Mouse (Mus musculus) forebrain, embryonic 14.5 days (tissue): ENCODE data around the gene Ptch2. TPM values are rescaled to one million over a fixed set of nuclear protein-coding genes. Genes with fewer than 3 reads are reported as not detected.

ENCODE experiments used
- ATAC-seq: fragments of 200-750 bp; cut with Nextera tagmentation; 2 replicates; pipeline ENCODE4 v1.8.0; 2017; ENCODE audit warnings: mild to moderate bottlenecking, moderate library complexity
- DNase-seq: peaks from one replicate; pipeline ENCODE4 v3.0.0-alpha.2; 2015; ENCODE audit warnings: low spot score
- H3K27ac ChIP-seq: fragments of 300-500 bp; sonication (generic); 2 replicates; pipeline ENCODE4 v1.5.1; 2014; ENCODE audit warnings: low read depth, mild to moderate bottlenecking, control low read depth, low read length, moderate library complexity
- H3K27me3 ChIP-seq: fragments of 300-500 bp; sonication (generic); replicated peaks from 2 replicates; pipeline ENCODE4 v1.6.1; 2014; ENCODE audit warnings: low read length, control low read depth, mixed read lengths; ENCODE audit not compliant: control insufficient read depth, insufficient read depth
- H3K36me3 ChIP-seq: fragments of 300-500 bp; sonication (generic); 2 replicates; pipeline ENCODE4 v1.6.1; 2014; ENCODE audit warnings: low read length, control low read depth; ENCODE audit not compliant: control insufficient read depth, insufficient read depth
- H3K4me1 ChIP-seq: fragments of 300-500 bp; sonication (generic); 2 replicates; pipeline ENCODE4 v1.6.1; 2014; ENCODE audit warnings: antibody characterized with exemption, low read length, control low read depth; ENCODE audit not compliant: control insufficient read depth, insufficient read depth
- H3K4me2 ChIP-seq: fragments of 300-500 bp; sonication (generic); 2 replicates; pipeline ENCODE4 v1.6.1; 2014; ENCODE audit warnings: mild to moderate bottlenecking, control low read depth, low read length
- H3K4me3 ChIP-seq: fragments of 300-500 bp; sonication (generic); 2 replicates; pipeline ENCODE4 v1.5.1; 2014; ENCODE audit warnings: low read depth, low read length, control low read depth
- H3K9ac ChIP-seq: fragments of 300-500 bp; sonication (generic); 2 replicates; pipeline ENCODE4 v1.6.1; 2014; ENCODE audit warnings: mild to moderate bottlenecking, low read length, control low read depth, moderate library complexity
- H3K9me3 ChIP-seq: fragments of 300-500 bp; sonication (generic); replicated peaks from 2 replicates; pipeline ENCODE4 v1.6.1; 2016; ENCODE audit warnings: low read length, control low read depth, mixed read lengths; ENCODE audit not compliant: control insufficient read depth
- WGBS: fragments of 180-500 bp; shearing (Covaris S2); extraction: QIAGEN DNeasy Blood & Tissue Kit; methylation state at CpG from one replicate; pipeline ENCODE4 v1.1.7; 2014; 5-methylcytosine and 5-hydroxymethylcytosine counted together
- polyA plus RNA-seq: library from polyadenylated mRNA; unstranded; fragments of >200 nt; fragmentation: Nextera tagmentation; extraction: Ambion mirVana; gene quantifications from 2 replicates; pipeline ENCODE4 v1.2.1, GENCODE M21; 2014

The Ptch2 gene
- polyA plus RNA-seq, 1 experiment from 2014 or later = 2.4 TPM

DNA sequence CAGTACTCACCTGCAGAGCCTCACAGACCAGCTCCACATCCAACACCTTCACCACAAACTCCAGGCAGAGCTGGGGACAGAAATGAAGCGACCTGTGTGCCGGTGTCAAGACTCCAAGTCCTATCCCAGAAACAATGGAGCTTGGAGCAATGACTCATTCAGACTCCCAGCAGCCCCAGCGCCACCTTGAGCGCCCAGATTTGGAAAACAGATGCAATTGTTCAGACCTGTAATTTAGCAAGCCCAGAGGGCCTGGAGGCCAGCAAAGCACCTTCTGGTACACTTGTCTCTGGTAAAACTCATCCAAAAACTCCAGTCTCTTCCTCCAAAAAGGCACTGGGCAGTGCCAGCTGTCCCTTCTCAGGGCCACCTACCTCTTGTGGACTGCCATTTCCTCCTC lies 26.3 kb downstream of the Ptch2 start:
- H3K27ac ChIP-seq = no peak overlapping the region
- no peak overlapping the region for H3K9ac ChIP-seq
- H3K36me3 ChIP-seq = no peaks in the 10 kb centered on the region
- 84% methylated on average over 4 of the region's 4 CpGs for WGBS
- peaks cover 19% of the 10 kb centered on the region for H3K4me1 ChIP-seq
- ATAC-seq (no peak), DNase-seq (no peak)
- no peaks in the 10 kb centered on the region for H3K27me3 ChIP-seq
- no peaks in the 10 kb centered on the region for H3K9me3 ChIP-seq
- H3K4me3 ChIP-seq = no peak overlapping the region
- H3K4me2 ChIP-seq = no peak overlapping the region

DNA sequence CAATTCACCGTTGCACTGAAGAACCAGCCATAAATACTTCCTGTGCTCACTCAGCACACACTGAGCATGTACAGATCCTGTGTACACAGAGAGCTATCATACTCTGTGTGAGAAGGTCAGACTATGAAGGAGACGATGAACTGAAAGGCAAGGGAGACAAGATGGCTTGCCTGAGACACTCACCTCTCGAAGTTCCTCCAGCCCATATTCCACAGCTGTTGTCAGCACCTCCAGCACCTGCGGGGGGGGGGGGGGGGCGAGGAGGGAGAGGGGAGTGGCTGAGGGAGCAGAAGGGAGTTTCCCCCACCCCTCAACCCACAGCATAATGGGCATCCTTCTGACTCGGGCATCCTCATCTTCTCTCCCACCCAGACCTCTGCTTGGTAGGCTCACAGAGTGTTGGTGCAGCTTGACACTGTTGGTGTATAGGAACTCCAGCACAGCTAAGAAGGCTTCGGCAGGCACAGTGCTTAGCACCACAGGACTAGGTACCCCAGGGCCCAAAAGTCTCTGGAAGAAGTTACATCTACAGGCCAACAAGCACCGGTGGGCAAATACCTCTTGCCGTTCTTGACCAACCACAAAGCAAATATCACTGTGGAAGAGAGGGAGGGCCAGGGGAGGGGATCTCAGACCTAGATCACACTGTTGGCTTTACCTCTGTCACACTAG lies 27.8 kb downstream of the Ptch2 start:
- Histone ChIP-seq H3K9me3 (no peaks in the 10 kb centered on the region), H3K4me3 (no peak overlapping the region), H3K9ac (no peak overlapping the region), H3K27ac (no peak overlapping the region), H3K36me3 (peaks cover 9% of the 10 kb centered on the region), H3K27me3 (no peaks in the 10 kb centered on the region), H3K4me1 (peaks cover 19% of the 10 kb centered on the region), H3K4me2 (no peak overlapping the region)
- ATAC-seq (no peak), DNase-seq (no peak)
- WGBS = 91% methylated on average over 7 of the region's 9 CpGs

DNA sequence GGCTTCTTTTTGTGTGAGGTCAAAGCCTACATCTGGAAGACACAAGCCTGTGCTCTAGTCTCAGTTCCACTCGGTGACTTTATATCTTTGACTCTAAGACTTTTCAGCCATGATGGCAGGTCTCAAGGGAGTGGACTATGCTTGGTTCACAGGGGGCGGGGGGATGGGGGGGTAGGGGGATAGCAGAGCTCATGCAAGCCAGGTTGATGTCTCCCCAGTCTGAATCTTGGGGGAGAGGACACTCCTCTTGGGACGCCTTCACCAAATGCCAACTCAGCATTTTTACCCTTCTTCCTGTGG lies 28.3 kb downstream of the Ptch2 start:
- no peak overlapping the region for H3K9ac ChIP-seq
- no peak overlapping the region for H3K4me3 ChIP-seq
- no peak overlapping the region for H3K4me2 ChIP-seq
- 93% methylated on average over 3 of the region's 3 CpGs for WGBS
- no peaks in the 10 kb centered on the region for H3K27me3 ChIP-seq
- no peaks in the 10 kb centered on the region for H3K9me3 ChIP-seq
- peaks cover 14% of the 10 kb centered on the region for H3K36me3 ChIP-seq
- no peak for DNase-seq
- no peak overlapping the region for H3K27ac ChIP-seq
- no peak for ATAC-seq
- peaks cover 19% of the 10 kb centered on the region for H3K4me1 ChIP-seq

DNA sequence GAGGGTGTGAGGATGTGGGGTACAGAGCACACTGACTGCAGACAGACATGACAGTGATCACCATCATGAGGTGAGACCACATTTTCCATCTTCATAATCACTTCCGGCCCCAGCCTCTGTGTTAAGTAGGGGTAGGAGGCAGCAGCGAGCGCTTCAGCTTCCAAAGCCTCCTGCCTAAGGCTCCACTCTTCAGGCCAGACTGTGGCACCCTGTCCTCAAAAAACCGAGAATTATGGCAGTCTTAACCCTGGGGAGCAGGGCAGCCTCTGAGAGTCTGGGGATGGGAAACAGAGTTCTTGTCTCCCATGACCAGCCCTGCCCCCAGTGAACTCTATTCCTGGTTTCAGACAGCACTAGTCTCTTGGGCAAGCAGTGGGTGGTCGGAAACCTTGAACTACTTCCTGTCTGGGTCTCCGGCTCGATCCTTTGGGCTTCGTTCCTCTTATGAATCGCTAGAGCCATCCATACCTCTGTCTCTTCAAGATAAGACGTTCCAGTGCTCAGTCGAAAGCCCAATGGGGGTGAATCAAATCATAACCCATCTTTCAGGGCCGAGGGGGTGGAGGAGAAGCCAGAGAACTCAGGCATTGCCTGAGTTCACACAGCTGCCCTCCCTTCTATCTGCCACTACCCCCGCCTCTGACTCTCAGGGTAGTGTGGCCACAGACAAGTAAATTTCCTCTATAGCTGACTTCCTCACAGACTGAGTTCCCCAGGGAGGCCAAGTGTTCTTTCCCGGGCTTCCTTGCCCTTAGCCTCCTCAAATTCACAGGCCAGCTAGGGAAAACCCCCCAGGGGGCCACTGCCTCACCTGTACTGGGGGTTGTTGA lies 28.9 kb downstream of the Ptch2 start:
- H3K4me3 ChIP-seq = no peak overlapping the region; the same call in 1 of the 2 replicates
- peaks cover 17% of the 10 kb centered on the region for H3K36me3 ChIP-seq
- 80% methylated on average over 14 of the region's 14 CpGs for WGBS
- H3K9me3 ChIP-seq = no peaks in the 10 kb centered on the region
- no peaks in the 10 kb centered on the region for H3K27me3 ChIP-seq
- peak overlapping the region; percentile 65 for H3K27ac ChIP-seq
- H3K4me1 ChIP-seq = peaks cover 17% of the 10 kb centered on the region
- no peak for ATAC-seq
- H3K9ac ChIP-seq = peak overlapping the region; percentile 55
- no peak for DNase-seq
- peak overlapping the region; percentile 28; the same call in 1 of the 2 replicates for H3K4me2 ChIP-seq

DNA sequence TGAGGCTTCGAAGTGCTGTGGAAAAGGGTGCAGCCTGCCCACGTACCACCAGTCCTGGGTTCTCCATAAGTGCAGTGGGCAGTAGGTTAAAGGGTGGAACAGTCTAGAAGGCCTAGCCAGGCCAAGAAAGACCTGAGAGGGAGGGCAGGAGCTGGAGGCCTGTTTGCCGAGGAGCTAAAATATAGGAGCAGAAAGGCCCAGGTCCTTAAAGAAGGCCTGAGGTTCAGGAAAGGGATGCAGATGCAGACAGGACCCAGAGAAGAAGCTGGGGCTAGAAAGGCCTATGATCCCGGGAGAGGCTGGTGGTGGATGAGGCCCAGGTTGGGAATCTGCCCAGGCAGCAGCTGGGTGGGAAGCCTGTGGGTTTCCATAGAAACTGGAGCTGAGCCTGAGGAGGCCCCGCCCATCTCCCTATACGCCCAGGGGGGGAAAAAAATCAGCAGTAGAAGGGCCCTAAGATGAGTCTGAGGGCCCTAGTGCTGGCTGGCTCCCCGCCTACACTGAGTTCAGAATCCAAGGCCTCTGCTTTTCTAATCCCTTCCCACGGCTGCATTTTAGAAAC lies 29.6 kb downstream of the Ptch2 start, which contains the start of gene Btbd19:
Gene Btbd19, minus strand, starts transcription at position 378 of the 562 bp plus-strand sequence.
- DNase-seq (peak; percentile 87), ATAC-seq (peak; percentile 59)
- peaks cover 21% of the 10 kb centered on the region for H3K36me3 ChIP-seq
- WGBS = 32% methylated on average over 8 of the region's 8 CpGs
- no peak within 1 kb of the TSS; the same call in 1 of the 2 replicates for H3K4me3 ChIP-seq
- H3K9me3 ChIP-seq = no peaks in the 10 kb centered on the region
- H3K4me1 ChIP-seq = peaks cover 14% of the 10 kb centered on the region
- peak within 1 kb of the TSS; percentile 65 for H3K27ac ChIP-seq
- H3K4me2 ChIP-seq = peak within 1 kb of the TSS; percentile 28; the same call in 1 of the 2 replicates
- peak within 1 kb of the TSS; percentile 55 for H3K9ac ChIP-seq
- H3K27me3 ChIP-seq = no peaks in the 10 kb centered on the region

DNA sequence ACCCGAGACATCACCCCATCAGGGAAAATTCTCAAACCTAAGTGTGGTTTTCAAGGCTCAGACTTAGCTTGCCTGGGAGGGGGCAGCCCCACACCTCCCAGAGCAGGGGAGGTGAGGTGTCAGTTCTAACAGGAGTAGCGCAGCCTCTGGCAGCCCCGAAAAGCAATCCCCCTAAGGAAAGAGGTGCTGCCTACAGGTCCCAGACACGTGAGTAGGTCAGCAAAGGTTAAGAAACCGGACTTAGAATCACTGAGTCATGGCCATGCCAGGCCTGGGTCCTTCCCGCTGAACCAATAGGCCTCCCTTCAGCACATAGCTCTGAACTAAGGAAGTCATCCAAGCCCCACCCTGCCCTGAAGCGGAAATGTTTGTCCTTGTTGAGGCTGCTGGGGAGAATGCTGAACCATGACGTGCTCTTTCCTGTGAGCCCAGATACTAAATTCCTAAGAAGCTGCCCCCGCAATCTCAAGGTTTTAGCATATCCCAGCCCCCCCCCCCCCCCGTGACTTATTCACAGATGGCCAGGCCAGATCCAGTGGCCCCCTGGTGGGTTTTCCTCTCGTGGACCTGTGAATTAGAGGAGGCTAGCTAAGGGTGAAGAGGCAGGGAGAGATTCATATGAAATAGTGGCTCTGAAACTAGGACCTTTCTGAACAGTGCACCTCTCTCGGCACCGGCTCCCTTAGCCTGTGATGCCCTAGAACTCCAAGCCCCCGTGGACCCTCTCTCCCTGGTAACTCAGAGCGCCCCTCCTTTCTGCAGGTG lies 30.2 kb downstream of the Ptch2 start:
- H3K4me3 ChIP-seq = no peak overlapping the region
- ATAC-seq (peak; percentile 21; the same call in 1 of the 2 replicates), DNase-seq (peak; percentile 21)
- peak overlapping the region; percentile 65; the same call in 1 of the 2 replicates for H3K27ac ChIP-seq
- WGBS = 53% methylated on average over 15 of the region's 15 CpGs
- H3K4me2 ChIP-seq = no peak overlapping the region
- no peaks in the 10 kb centered on the region for H3K27me3 ChIP-seq
- no peaks in the 10 kb centered on the region for H3K9me3 ChIP-seq
- H3K9ac ChIP-seq = peak overlapping the region; percentile 55; the same call in 1 of the 2 replicates
- peaks cover 24% of the 10 kb centered on the region for H3K36me3 ChIP-seq
- H3K4me1 ChIP-seq = peaks cover 14% of the 10 kb centered on the region

DNA sequence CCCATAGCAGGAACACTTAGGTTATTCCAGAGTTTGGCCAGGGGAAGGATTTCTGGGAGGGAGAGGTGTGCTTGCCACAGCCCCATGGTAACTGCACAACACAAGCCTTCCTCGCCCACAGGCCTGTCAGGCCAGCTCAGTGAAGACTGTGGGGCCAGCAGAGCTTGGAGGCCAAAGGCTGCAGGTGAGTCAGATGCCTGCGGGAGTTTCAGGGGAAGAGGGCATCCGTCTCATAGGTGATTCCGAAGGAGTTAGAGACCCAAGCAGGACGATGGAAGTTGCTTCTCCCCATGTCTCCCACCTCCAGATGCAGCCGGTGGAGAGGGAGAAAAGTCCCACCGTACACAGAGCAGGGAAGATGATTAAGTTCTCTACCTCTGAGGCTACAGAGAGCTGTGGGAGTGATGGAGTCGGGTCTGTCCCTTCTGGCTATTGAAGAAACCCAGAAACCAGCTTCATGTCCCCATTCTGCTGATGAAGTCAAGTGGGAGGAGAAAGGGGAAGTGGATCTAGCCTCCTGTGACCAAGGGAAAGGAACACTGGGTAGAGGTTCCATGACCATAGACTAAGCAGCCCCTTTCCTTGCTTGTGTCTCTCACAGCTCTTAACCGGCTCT lies 30.9 kb downstream of the Ptch2 start, which contains the start of gene Tctex1d4:
Gene Tctex1d4, plus strand, starts transcription at position 120 of the 616 bp plus-strand sequence.
- Histone ChIP-seq H3K9me3 (no peaks in the 10 kb centered on the region), H3K27ac (peak within 1 kb of the TSS; percentile 65; the same call in 1 of the 2 replicates), H3K36me3 (peaks cover 24% of the 10 kb centered on the region), H3K4me2 (peak within 1 kb of the TSS; percentile 28; the same call in 1 of the 2 replicates), H3K4me3 (no peak within 1 kb of the TSS), H3K4me1 (peaks cover 18% of the 10 kb centered on the region), H3K9ac (peak within 1 kb of the TSS; percentile 55), H3K27me3 (no peaks in the 10 kb centered on the region)
- ATAC-seq = no peak
- no peak for DNase-seq
- 86% methylated on average over 9 of the region's 9 CpGs for WGBS
